Mouse (Mus musculus) intestine, embryonic 14.5 days (tissue): ENCODE results near the gene Aspscr1. TPM values are rescaled to one million over a fixed set of nuclear protein-coding genes. Genes with fewer than 3 reads are reported as not detected.

Source experiments
- ATAC-seq: fragments of 200-750 bp; cut with Nextera tagmentation; replicated peaks from 2 replicates; pipeline ENCODE4 v1.8.0; 2017; ENCODE audit warnings: low read depth, moderate number of reproducible peaks, moderate TSS enrichment, moderate library complexity; ENCODE audit not compliant: low FRiP score, low TSS enrichment
- DNase-seq: peaks from one replicate; pipeline ENCODE4 v3.0.0-alpha.2; 2018; ENCODE audit warnings: low spot score
- H3K27ac ChIP-seq: fragments of 300-500 bp; sonication (generic); 2 replicates; pipeline ENCODE4 v1.5.1; 2014; ENCODE audit warnings: low read depth, mild to moderate bottlenecking, control low read depth
- H3K27me3 ChIP-seq: fragments of 300-500 bp; sonication (generic); replicated peaks from 2 replicates; pipeline ENCODE4 v1.6.1; 2014; ENCODE audit warnings: low read length, control low read depth; ENCODE audit not compliant: control insufficient read depth, insufficient read depth
- H3K36me3 ChIP-seq: fragments of 300-500 bp; sonication (generic); 2 replicates; pipeline ENCODE4 v1.6.1; 2014; ENCODE audit warnings: low read length, control low read depth; ENCODE audit not compliant: control insufficient read depth, insufficient read depth
- H3K4me1 ChIP-seq: fragments of 300-500 bp; sonication (generic); replicated peaks from 2 replicates; pipeline ENCODE4 v1.6.1; 2014; ENCODE audit warnings: low read length, control low read depth, mixed read lengths; ENCODE audit not compliant: control insufficient read depth, insufficient read depth
- H3K4me2 ChIP-seq: fragments of 300-500 bp; sonication (generic); 2 replicates; pipeline ENCODE4 v1.6.1; 2014; ENCODE audit warnings: low read length
- H3K4me3 ChIP-seq: fragments of 300-500 bp; sonication (generic); 2 replicates; pipeline ENCODE4 v1.5.1; 2014; ENCODE audit warnings: low read depth, low read length, control low read depth, mixed read lengths
- H3K9ac ChIP-seq: fragments of 300-500 bp; sonication (generic); 2 replicates; pipeline ENCODE4 v1.6.1; 2014; ENCODE audit warnings: mild to moderate bottlenecking, low read length
- H3K9me3 ChIP-seq: fragments of 300-500 bp; sonication (generic); 2 replicates; pipeline ENCODE4 v1.6.1; 2016; ENCODE audit warnings: low read length, control low read depth; ENCODE audit not compliant: control insufficient read depth
- WGBS: fragments of 180-500 bp; shearing (Covaris S2); extraction: QIAGEN DNeasy Blood & Tissue Kit; methylation state at CpG from one replicate; pipeline ENCODE4 v1.1.7; 2014; 5-methylcytosine and 5-hydroxymethylcytosine counted together
- microRNA-seq: library from miRNA; unstranded; fragments of <30 nt; microRNA quantifications from one replicate; pipeline ENCODE4, GENCODE M21; 2016
- polyA plus RNA-seq: library from polyadenylated mRNA; unstranded; fragments of >200 nt; fragmentation: Nextera tagmentation; extraction: Ambion mirVana; gene quantifications from 2 replicates; pipeline ENCODE4 v1.2.1, GENCODE M21; 2014

Aspscr1 gene
- polyA plus RNA-seq, 1 experiment from 2014 or later: 93.2 TPM

DNA sequence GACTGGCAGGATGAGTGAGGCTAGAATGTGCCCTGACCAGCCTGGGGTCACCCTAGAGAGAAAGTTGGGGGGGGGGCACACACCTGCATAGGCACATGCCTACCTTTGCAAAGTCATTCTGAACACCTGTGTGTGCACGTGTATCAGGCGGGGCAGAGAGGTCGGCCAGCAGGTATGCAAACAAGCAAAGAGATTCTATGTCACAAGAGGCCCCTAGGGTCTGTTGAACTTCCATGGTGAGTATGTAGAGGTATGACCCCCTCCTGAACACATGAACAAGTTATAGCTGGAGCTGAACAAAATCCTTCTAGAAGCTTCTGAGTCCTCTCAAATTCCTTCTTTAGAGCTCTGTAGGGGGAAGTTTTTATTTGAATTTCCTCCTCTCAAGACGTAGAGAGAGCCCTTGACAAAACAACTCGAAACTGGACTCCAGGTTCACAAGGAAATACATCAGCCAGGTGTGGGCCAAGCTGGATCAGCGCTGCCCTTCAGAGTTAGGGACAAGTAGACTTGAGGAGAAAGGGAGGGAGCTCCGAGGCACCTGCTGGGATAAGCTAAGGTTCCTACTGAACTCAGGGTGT lies 71.4 kb downstream of the Aspscr1 start:
- WGBS: 73% methylated on average over 7 of the region's 7 CpGs
- no peak for ATAC-seq
- no peak overlapping the region for H3K27ac ChIP-seq
- no peaks in the 10 kb centered on the region for H3K9me3 ChIP-seq
- no peak overlapping the region for H3K4me3 ChIP-seq
- no peaks in the 10 kb centered on the region for H3K27me3 ChIP-seq
- H3K4me1 ChIP-seq: no peaks in the 10 kb centered on the region
- no peak overlapping the region for H3K4me2 ChIP-seq
- no peak for DNase-seq
- H3K9ac ChIP-seq: no peak overlapping the region
- no peaks in the 10 kb centered on the region for H3K36me3 ChIP-seq

DNA sequence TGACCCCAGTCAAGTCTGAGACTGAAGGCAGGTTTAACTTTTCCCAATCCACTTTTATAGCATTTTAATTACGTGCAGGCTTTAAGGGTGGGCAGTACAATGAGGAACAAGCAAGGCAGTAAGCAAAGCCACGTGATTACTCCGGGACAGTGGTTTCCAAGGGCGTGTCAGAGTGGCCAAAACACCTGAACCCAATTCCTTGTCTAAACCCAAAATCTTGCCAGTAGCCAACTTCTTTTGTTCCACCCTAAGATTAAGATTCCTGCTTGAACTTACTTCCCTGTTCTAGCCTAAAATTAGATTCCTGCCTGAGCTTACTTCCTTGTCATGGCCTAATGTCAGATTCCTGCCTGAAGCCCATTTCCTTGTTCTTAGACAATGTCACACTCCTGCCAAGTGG lies 75.2 kb downstream of the Aspscr1 start:
- H3K4me1 ChIP-seq: no peaks in the 10 kb centered on the region
- H3K9me3 ChIP-seq: no peaks in the 10 kb centered on the region
- 81% methylated on average over 4 of the region's 4 CpGs for WGBS
- DNase-seq (no peak), ATAC-seq (no peak)
- H3K27ac ChIP-seq: no peak overlapping the region
- no peaks in the 10 kb centered on the region for H3K27me3 ChIP-seq
- no peaks in the 10 kb centered on the region for H3K36me3 ChIP-seq
- no peak overlapping the region for H3K9ac ChIP-seq
- H3K4me3 ChIP-seq: no peak overlapping the region
- H3K4me2 ChIP-seq: no peak overlapping the region

DNA sequence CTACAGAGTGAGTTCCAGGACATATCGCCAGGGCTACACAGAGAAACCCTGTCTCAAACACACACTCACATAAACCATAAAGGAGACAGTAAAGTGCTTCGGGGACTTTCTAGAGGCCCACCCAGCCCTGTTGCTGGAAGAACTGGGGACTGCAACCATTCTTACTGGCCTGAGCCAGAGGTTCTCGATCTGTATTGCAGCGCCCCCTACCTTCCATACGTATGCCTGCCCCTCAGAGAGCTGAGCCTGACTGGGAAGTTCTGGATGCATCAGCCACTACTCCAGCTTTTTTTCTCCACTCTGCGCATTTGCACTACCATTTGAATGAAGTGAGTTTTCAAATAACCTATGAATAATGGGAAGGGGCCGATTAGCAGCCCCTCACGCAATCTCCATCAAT lies 76.7 kb downstream of the Aspscr1 start:
- H3K4me1 ChIP-seq: no peaks in the 10 kb centered on the region
- no peak overlapping the region for H3K27ac ChIP-seq
- H3K27me3 ChIP-seq: no peaks in the 10 kb centered on the region
- no peaks in the 10 kb centered on the region for H3K9me3 ChIP-seq
- 58% methylated on average over 8 of the region's 8 CpGs for WGBS
- H3K36me3 ChIP-seq: no peaks in the 10 kb centered on the region
- H3K9ac ChIP-seq: no peak overlapping the region
- no peak overlapping the region for H3K4me3 ChIP-seq
- ATAC-seq (no peak), DNase-seq (no peak)
- H3K4me2 ChIP-seq: no peak overlapping the region

DNA sequence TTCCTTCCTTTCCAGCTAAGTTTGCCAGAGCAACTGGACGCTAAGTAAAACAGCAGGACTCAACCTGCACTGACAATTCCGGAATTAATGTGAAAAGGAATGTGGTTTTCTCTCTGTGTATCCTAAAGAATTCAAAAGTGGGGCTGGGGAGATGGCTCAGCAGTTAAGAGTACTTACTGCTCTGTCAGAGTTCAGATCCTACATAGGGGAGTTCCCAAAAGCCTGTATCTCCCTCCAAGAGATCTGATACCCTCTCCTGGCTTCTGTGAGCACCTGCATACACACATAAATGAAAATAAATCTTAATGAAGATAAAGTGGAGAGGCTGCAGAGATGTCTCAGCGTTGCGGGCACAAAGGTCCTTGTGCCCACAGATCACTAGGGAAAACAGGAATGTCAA lies 78.8 kb downstream of the Aspscr1 start:
- no peak overlapping the region for H3K4me3 ChIP-seq
- H3K27ac ChIP-seq: no peak overlapping the region
- no peaks in the 10 kb centered on the region for H3K9me3 ChIP-seq
- H3K4me2 ChIP-seq: no peak overlapping the region
- H3K9ac ChIP-seq: no peak overlapping the region
- no peaks in the 10 kb centered on the region for H3K4me1 ChIP-seq
- 73% methylated on average over 4 of the region's 4 CpGs for WGBS
- no peak for ATAC-seq
- DNase-seq: no peak
- no peaks in the 10 kb centered on the region for H3K36me3 ChIP-seq
- H3K27me3 ChIP-seq: no peaks in the 10 kb centered on the region

Small RNAs within 50 kb of the gene (microRNA-seq; reads per million reads assigned to microRNA genes)
- 0.85 reads per million, percentile 4 among the genes with 10 or more reads in this experiment for gene Mir6936

Other genes starting within 250 kb of the Aspscr1 start
- gene Nploc4, start 235.3 kb upstream of the Aspscr1 start, polyA plus RNA-seq: 34.5 and 37.4 TPM in 2 replicates
- not detected in 2 replicates for gene Tspan10, start 230.3 kb upstream of the Aspscr1 start, polyA plus RNA-seq
- not detected in 2 replicates for gene Pde6g, start 219.5 kb upstream of the Aspscr1 start, polyA plus RNA-seq
- gene Oxld1, start 214.9 kb upstream of the Aspscr1 start, polyA plus RNA-seq: 16.5 and 17.5 TPM in 2 replicates
- gene Ccdc137, start 214.9 kb upstream of the Aspscr1 start, polyA plus RNA-seq: 30.5 and 31.2 TPM in 2 replicates
- 46.0 and 46.8 TPM in 2 replicates for gene Arl16, start 205.4 kb upstream of the Aspscr1 start, polyA plus RNA-seq
- gene Mrpl12, start 188.4 kb upstream of the Aspscr1 start, polyA plus RNA-seq: 218 and 226 TPM in 2 replicates
- gene Slc25a10, start 181.1 kb upstream of the Aspscr1 start, polyA plus RNA-seq: 74.6 and 83.1 TPM in 2 replicates
- 0.42 and 0.50 TPM in 2 replicates for gene Gcgr, start 142.3 kb upstream of the Aspscr1 start, polyA plus RNA-seq
- gene Mcrip1, start 123.2 kb upstream of the Aspscr1 start, polyA plus RNA-seq: 191 and 209 TPM in 2 replicates
- 0.24 TPM in 1 of 2 replicates, not detected in the other for gene Ppp1r27, start 121.8 kb upstream of the Aspscr1 start, polyA plus RNA-seq
- gene P4hb, start 99.7 kb upstream of the Aspscr1 start, polyA plus RNA-seq: 746 and 800 TPM in 2 replicates
- 627 and 633 TPM in 2 replicates for gene Arhgdia, start 91.3 kb upstream of the Aspscr1 start, polyA plus RNA-seq
- 387 and 448 TPM in 2 replicates for gene Alyref, start 74.6 kb upstream of the Aspscr1 start, polyA plus RNA-seq
- gene Anapc11, start 74.6 kb upstream of the Aspscr1 start, polyA plus RNA-seq: 244 TPM in 2 replicates
- gene Npb, start 64.5 kb upstream of the Aspscr1 start, polyA plus RNA-seq: 3.5 and 4.4 TPM in 2 replicates
- gene Pcyt2, start 55.0 kb upstream of the Aspscr1 start, polyA plus RNA-seq: 157 and 179 TPM in 2 replicates
- 31.8 and 35.6 TPM in 2 replicates for gene Sirt7, start 47.7 kb upstream of the Aspscr1 start, polyA plus RNA-seq
- gene Mafg, start 39.4 kb upstream of the Aspscr1 start, polyA plus RNA-seq: 20.1 and 25.0 TPM in 2 replicates
- 22.4 and 23.2 TPM in 2 replicates for gene Pycr1, start 29.2 kb upstream of the Aspscr1 start, polyA plus RNA-seq
- gene Myadml2, start 24.8 kb upstream of the Aspscr1 start, polyA plus RNA-seq: 0.32 TPM in 1 of 2 replicates, not detected in the other
- 1.1 and 1.3 TPM in 2 replicates for gene Notum, start 11.8 kb upstream of the Aspscr1 start, polyA plus RNA-seq
- 178 TPM in 2 replicates for gene Cenpx, start 40.8 kb downstream of the Aspscr1 start, polyA plus RNA-seq
- gene Lrrc45, start 41.0 kb downstream of the Aspscr1 start, polyA plus RNA-seq: 42.8 and 44.9 TPM in 2 replicates
- gene Rac3, start 48.5 kb downstream of the Aspscr1 start, polyA plus RNA-seq: 9.4 and 10.2 TPM in 2 replicates
- 25.3 and 25.8 TPM in 2 replicates for gene Dcxr, start 54.3 kb downstream of the Aspscr1 start, polyA plus RNA-seq
- gene Cbr2, start 59.1 kb downstream of the Aspscr1 start, polyA plus RNA-seq: 0.70 TPM in 1 of 2 replicates, not detected in the other
- 7.8 and 9.4 TPM in 2 replicates for gene Hmga1b, start 89.8 kb downstream of the Aspscr1 start, polyA plus RNA-seq
- gene Rfng, start 111.2 kb downstream of the Aspscr1 start, polyA plus RNA-seq: 23.8 and 28.3 TPM in 2 replicates
- gene Gps1, start 111.3 kb downstream of the Aspscr1 start, polyA plus RNA-seq: 221 and 245 TPM in 2 replicates
- gene Dus1l, start 123.4 kb downstream of the Aspscr1 start, polyA plus RNA-seq: 83.0 and 89.8 TPM in 2 replicates
- gene Fasn, start 151.6 kb downstream of the Aspscr1 start, polyA plus RNA-seq: 106 and 115 TPM in 2 replicates